Mouse (Mus musculus): Measurements from ENCODE around the gene Rsph6a.

DNA sequence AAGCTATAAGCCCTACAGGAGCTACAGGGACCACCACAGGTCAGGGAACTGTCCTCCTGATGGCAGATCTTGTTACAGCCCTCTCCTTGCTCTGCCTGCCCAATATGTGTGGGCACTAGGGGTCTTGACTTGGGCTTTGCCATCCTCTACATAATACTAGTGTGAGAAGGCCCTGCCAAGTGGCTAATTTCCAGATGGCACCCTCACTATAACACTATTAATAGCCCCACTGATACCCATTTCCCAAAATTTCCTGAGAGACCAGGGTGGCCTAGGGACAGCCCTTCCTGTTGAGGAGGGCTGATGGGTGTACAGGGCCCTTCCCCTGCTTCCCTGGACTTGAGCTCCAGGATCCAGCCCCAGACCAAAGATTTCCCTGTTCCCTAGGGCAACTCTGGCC is 43.4 kb downstream of the Rsph6a start:
- no peak for TF ChIP-seq CTCF (IDR thresholded peaks at IDR 0.05; ENCODE audit: low read depth, low read length)
- TF ChIP-seq POLR2A (IDR thresholded peaks at IDR 0.05; ENCODE audit: borderline replicate concordance, low read depth, low read length): no peak
